Mouse (Mus musculus) lung, adult 2 months (tissue): ENCODE measurements at regions not wholly inside any gene's neighbourhood (a gene's known extent, or its start where the extent isn't known, plus 50 kb on each side); places are given as distances from the start of the nearest gene placed in this dataset.

Experiments
- CTCF ChIP-seq: fragments of 200-500 bp; IDR thresholded peaks from 2 replicates; pipeline ENCODE4 v1.5.1; 2011; ENCODE audit warnings: mild to moderate bottlenecking, low read length, control low read depth; ENCODE audit not compliant: insufficient read depth
- POLR2A ChIP-seq: fragments of 200-500 bp; IDR thresholded peaks from 2 replicates; pipeline ENCODE4 v1.6.1; 2011; ENCODE audit warnings: low read depth, mild to moderate bottlenecking, control low read depth, low read length, borderline replicate concordance; ENCODE audit errors: extremely low read depth

- TF ChIP-seq POLR2A (no peak), CTCF (no peak)
These were observed 208.5 kb downstream of the Cst10 start for GRCm38 (mm10) chr2:149613381-149613780.
